Mouse (Mus musculus): ENCODE data around the gene Ext2.

Gene Ext2

DNA sequence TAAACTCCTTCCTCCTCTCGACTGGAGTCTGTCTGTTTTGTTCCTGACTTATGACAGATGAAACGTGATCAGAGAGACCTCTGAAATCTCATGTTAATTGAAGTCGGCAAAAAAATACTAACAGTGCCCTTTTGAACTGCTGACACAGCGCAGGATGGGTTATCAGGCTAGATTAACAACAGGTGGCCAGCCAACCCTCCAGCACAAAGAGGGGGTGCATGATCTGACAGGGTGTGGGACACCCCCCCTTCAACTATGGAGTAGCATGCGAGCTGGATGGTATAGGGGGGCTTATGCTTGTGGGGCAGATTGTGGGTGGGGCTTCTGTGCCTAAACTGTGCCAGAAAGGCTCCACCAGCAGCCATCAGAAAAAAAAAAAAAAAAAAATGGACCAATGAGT is 141.0 kb downstream of the Ext2 start:
- no peak for DNase-seq (ENCODE audit: extremely low spot score)

DNA sequence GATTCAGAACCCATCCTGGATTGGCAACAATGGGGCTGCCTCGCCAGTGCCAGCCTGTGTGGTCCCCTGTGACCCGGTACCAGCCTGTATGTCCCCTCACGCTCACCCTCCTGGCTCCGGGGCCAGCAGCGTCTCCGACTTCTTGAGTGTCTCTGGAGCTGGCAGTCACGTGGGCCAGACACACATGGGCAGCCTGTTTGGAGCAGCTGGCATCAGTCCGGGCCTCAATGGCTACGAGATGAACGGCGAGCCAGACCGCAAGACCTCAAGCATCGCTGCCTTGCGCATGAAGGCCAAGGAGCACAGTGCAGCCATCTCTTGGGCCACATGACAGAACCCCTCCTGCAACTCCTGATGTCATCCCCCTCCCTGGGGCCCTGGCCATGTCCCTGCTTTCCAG is 145.1 kb downstream of the Ext2 start:
- DNase-seq (ENCODE audit: extremely low spot score): no peak

DNA sequence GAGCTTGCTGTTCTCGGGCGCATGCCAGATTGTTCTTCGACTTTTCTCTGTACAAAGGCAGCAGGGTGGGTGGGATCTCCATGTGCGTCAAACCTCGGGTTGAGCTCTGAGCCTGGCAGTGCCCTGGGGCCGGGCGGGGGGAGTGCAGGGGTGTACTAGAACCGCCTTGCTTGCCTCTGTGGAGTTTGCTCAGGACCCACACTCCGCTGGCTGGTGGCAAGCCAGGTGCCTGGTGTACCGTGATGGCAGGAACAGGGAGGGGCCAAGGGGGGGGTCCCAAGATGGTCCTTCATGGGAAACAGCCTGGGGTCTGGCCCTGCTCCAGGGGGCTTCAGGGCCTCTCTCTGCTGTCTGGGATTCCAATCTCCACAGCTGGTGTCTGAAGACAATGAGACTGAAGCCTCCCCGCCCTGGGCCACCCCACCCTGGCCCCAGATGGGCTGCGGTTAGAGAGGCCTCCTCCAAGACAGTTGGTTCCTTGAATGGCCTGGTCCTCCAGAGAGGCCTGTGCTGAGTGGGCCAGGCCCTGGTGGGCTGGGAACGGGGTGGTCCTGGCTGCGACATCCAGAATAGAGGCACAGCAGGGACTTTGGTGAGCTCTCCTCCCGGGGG is 150.7 kb downstream of the Ext2 start:
- DNase-seq (ENCODE audit: extremely low spot score): no peak

DNA sequence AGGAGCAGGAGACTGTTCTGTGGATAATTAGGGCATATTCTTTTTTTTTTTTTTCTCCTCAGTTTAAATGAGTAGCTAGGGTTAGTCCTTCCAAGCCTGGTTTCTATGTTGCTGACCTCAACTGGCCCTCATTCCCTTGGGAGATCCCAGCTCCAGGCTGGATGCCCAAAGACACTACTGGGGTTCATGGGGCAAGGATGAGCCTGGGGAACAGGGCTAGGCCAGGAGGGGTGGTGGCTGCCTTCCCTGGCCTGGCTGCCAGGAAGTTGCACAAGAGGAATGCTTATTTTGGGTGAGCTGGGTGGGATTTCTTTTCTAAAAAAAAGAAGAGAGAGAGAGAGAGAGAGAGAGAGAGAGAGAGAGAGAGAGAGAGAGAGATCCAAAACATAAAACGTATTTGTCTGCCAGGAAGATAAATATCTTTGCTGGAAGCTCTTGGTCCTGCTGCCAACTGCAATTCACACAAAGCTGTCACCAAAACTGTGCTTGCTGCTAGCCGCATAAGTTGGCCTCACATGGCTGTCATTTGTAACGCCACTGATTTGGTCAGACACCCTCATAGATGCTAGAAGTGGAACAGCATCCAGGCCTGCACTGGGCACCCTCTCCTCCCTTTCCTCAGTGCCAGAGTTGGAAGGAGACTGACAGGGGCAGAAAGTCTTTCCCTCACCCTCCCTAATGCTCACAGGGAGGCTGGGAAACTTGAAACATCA is 156.1 kb downstream of the Ext2 start:
- no peak for DNase-seq (ENCODE audit: extremely low spot score)

DNA sequence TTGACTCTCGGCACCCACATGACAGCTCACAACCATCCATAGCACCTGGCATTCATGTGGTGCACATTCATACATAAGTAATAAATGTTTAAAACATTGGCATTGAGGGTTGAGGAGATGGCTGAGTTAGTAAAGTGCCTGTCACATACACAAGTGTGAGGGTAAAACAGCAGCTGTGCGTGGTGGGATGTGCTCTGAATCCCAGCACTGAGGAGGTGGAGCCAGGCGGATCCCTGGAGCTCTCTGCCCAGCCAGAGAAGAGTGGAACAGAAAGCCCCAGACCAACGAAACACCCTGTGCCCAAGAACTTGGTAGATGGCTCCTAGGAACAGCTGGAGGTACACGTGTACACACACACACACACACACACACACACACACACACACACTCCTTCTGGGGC is 156.9 kb downstream of the Ext2 start:
- DNase-seq (ENCODE audit: extremely low spot score): no peak

DNA sequence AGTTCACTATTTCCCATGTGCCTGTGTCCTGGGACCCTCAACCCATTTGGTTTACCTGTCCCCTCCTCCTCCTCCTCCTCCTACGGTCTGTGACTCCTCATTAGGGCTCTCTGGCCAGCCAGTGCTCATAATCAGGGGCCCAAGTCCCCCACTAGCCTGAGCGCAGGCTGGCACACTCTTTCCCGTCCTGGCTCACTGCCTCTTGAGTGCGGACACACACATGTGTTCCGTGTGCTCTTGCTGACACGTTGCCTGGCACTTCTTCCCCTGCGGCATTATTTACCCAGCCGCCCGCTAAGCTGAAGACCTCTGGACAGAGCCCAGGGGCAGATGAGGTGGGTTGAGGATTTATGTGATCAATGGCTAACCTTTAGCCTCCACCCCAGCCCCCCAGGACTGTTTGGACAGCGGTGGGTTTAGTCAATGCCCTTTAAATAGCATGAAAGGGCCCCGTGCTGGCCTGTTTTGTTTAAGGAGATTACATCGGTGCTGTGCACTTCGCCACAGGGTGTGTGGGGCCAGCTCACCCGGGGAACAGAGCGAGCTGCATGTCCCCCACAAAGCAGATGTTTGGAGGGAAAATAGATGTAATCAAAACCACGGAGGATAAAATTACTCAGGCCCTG is 160.0 kb downstream of the Ext2 start:
- peak; percentile 51 for DNase-seq (ENCODE audit: extremely low spot score)

DNA sequence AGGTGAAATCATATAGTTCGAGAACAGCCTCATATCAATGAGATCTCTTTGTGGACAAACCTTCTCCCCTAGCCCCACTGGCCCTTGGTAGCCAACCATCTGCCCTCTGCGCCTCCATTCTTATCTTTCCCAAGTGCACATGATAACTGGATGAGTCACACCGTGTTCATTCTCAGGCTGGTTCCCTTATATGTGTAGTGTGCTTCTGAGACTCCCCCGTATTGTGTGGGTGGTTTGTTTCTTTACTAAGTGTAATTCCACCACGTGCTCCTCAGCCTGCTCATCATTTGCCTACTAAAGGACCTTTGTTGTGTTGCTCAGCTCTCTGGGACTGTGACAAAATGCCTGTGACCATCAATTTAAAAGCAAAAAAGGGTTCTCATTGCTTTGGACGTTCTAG is 161.3 kb downstream of the Ext2 start:
- DNase-seq (ENCODE audit: extremely low spot score): no peak

DNA sequence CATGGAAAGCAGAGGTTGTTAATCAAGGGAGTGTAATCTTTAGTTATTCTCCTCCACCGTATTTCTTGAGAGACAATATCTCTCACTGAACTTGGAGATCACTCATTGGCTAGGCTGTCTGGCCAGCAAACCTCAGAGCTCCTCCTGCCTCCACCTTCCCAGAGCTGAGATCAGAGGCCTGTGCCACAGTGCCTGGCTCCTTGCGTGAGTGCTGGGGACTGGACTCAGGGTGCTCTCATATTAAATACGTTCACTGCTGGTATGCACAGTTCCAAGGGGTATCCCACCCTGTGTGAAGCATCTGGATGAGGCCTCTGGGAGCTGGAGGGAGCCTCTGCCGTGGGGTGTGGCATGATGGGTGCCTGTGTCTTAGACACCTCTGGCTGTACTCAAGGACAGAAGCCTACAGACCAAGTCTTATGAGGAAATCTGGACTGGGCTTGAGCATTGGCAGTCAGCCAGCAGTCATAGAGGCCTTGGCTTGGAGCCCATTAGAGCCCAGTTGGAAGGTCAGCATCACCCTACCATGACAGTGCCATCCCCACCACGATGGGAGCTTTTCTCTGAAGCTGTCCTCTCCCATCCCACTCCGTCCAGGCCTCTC is 162.6 kb downstream of the Ext2 start:
- DNase-seq (ENCODE audit: extremely low spot score): no peak

DNA sequence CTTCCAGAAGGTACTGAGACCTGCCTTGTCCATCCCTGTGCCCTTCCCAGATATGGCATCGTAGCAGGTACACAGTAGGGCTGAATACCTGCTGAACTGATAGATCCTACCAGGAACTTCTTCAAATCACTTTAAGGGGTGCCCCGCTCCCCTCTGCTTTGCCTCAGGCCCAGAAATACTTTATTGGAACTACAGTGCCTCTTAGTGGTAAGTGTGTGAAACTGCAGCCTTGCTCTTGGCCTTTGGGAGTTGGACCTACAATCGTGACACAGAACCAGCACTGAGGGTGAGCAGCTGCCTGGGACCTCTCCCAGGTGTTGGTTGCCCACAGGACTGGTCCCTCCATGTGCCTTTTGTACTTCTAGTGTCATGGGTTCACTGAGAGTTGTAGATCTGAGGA is 163.4 kb downstream of the Ext2 start:
- no peak for DNase-seq (ENCODE audit: extremely low spot score)

DNA sequence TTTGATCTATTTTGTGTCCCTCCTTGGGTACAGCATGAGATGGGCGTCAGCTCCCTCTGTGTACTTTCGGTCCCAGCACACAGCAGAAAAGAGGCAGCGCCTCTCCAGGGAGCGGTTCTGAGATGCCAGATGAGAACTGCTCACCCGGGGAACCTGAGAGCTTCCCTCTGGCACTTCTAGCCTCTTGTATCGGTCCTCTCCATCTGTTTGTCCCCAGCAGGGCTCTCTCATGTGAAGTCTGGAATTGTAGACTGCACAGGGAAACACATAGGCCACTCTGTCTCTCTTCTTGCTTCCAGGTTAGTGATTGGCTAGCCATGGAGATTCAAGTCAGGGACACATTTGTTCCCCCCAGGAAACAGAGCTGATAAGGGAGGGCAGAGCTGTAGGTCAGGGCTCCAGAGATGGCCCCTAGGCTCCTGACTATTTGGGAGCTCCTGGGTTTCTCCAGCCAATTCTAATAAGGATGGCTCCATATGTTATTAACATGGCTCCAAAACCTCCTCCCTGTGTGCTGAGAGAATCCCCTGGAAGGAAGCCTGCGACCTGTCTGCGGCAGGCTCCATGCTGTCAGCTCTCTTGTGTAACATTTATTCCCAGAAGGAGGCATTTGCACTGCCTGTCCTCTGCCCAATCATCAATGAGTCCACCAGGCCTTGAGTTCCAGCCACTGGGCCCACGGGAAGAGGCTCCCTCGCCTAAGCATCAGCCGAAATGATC is 167.9 kb downstream of the Ext2 start:
- DNase-seq (ENCODE audit: extremely low spot score): no peak

DNA sequence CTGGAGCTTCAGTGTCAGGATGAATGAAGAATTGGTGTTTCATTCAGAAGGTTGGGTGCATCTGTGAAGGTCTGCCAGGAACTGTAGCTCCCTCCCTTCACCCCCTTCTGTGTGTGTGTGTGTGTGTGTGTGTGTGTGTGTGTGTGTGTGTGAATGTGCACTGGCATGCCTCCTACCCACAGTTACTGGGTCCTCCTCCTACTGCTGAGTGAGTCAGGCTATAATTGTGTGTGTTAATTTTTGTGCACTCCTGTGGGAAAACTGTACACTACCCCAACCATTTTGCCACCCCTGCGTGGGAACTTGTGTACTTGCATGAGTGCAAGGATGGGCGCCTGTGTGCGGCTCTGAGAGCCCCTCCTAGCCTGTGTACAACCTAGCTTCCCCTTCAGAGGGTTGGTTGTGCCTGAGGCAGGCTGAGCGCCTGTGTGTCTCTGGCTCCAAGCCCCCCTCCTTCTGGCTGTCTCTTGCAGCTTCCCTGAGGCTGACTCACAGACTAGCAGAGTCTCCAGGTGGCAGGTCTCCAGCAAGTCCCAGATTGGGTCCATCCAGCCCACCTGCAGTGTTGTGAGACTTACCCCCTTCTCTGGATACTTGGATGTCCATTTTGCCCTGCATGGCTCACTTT is 173.0 kb downstream of the Ext2 start:
- DNase-seq (ENCODE audit: extremely low spot score): no peak

DNA sequence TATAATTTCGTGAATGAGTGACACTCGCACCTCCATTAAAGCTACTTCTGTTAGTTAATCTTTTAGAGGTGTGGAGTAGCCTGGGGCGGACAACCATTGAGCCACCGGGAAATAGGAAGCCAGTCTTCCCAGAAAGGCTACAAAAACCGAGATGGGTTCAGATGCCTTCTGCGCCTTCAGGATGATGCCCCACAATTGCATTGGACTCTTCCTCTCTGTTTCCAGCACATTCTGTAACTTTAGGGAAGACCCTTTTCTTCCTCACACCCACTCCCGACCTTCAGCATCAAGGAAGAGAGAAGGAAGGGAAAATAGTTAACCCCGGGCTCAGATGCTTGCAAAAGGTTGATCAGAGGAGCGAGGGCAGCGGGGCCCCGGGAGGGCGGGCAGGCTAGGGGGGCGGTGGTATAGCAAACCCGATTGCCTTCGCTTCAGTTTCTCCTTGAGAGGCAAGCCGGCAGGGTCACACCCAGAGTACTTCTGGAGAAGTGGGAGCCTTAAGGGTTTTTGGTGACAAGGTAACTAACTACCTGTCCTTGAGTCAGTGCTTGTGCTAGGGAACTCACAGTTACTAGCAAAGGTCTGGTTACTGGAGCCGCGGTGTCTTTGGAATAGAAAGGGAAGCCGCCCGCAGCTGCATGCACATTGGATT is 174.3 kb downstream of the Ext2 start:
- DNase-seq (ENCODE audit: extremely low spot score): no peak

DNA sequence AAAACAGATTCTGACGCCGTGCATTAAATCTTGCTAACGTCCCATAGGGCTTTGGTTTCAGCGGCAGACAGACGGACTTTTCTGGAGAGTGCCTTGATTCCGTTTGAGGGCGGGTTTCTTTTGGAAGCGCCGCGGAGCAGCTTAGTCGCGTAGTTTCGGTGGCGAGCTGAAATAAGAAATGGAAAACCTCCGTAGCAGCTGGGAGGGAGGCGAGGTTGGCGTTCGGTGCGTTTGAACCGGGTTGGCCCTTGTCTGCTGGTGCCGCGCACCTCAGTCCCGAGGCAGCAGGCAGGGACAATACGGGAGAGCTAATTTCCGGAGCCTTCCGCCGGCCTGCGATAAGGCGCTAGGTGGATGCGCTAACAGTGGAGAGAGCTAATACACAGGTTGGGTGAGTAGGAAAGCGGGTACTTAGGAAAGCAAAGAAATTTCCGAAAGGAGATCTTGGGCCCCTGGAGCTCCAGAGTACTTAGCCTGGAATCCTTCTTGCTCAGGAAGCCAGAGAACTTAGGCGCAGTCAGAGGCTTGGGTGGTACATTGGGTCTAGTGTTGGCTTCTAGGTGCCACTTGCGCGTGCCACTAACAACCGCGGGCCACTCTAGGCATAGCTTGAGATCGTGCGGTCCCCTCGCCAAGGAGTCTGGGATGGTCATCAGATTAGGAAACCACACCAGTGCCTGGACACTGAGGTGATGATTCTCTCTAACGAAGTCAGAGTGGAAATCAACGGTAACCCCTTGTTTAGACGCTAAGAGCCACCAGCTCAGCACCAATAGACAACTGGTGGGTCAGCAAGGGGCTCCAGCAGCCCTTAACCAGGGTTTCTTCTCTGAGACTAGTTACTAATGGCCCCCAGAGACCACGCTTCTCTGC is 175.1 kb downstream of the Ext2 start:
- DNase-seq (ENCODE audit: extremely low spot score): peak; percentile 70

DNA sequence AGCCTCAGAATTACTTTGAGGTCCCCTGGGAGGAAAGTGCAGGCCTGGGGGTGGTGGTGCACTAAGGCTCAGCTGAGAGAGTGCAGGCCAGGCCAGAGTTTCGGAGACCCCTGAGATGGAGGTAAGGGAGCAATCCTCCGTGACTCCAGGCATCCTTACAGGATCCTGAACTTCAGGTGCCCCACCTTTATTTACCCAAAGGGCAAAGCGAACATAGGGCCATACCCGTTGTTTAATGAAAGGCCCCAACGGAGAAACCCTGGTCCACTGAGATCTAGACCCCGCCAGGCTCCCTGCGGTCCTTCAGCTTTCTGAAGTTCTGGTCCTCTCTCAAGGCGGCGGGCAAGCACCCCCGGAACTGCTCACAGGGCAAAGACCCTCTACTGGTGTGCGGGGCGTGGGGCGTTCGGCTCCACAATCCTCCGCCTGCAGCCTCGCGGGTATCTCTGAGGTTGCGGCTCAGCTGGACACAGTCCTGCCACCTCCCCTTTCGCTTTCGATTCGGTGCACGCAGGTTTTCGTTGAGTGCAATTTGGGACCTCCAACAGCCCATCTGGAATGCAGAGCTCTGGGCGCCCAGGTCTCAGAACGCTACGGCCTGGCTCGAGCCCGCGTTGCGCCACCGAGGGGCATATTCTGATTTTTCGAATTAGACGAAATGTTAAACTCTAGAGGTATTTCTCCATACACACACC is 176.6 kb downstream of the Ext2 start:
- DNase-seq (ENCODE audit: extremely low spot score): peak; percentile 64

DNA sequence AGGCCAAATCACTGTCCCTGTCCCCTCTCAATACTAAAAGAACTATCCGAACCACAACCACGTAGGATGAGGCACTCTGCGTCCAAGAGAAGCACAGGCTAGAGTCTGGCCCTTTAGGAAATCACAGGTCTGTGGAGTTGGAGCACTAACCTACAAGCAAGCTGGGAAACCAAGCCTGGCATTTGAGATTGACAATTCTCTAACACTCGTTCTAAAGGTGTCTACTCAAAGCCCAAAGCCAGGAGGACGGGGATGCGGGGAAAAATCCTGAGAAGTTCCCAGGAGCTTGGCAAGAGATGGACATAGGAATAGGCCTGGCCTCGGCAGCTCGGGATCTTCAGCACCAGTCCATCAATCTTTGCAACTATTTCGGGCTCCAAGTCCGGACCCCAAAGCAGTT is 177.2 kb downstream of the Ext2 start:
- DNase-seq (ENCODE audit: extremely low spot score): peak; percentile 41

DNA sequence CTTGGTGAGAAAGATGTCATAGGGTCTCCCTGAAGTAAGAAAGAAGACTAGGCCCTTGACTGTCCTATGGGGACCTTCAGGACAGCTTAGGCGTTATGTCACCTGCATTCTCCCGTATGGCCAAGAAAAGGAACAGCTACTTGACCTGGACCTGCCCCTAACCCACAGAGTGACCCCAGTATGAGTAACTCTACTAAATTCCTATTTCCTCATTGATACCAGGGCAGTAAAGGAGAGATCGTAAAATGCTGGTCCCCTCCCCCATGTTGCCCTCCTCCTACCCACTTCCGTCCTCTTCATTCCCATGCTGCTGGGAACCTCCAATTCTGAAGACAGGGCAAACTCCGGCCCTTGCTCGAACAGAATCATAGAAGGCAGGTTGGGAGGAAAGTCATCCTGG is 177.6 kb downstream of the Ext2 start:
- DNase-seq (ENCODE audit: extremely low spot score): no peak

DNA sequence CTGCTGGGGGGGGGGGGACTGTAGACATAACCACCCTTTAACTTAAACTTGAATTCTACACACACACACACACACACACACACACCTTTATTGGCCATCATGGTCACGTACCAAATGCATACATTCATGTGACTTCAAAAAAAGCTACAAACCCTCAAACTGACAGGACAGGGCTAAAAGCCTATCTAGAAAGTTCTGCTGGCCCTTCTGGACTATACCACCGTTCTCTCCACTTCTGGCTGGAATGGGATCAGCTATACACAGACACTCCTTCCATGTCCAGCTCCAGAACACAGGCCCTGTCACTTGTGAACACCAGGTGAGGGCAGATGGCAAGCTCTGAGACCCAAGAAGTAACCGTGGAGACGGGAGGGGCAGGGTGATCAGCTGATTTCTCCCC is 178.1 kb downstream of the Ext2 start:
- no peak for DNase-seq (ENCODE audit: extremely low spot score)

DNA sequence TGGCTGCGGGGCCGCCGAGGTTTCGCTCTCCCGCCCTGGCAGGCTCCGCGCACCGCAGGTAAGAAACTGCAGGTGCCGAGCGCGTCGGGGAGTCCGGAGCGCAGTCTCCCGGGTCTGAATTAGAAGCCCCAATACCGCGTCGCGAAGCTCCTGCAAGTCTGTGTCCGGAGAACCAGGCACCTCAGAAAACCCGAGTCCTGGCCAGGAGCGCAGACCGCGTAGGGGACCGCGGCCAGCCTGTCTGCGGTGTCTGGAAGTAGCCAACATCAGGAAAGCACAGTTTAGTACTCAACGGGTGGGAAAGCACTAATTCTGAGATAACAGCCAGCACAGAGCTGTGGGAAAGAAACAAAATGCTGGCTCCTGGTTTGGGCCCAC is 179.0 kb downstream of the Ext2 start:
- peak; percentile 51 for DNase-seq (ENCODE audit: extremely low spot score)

DNA sequence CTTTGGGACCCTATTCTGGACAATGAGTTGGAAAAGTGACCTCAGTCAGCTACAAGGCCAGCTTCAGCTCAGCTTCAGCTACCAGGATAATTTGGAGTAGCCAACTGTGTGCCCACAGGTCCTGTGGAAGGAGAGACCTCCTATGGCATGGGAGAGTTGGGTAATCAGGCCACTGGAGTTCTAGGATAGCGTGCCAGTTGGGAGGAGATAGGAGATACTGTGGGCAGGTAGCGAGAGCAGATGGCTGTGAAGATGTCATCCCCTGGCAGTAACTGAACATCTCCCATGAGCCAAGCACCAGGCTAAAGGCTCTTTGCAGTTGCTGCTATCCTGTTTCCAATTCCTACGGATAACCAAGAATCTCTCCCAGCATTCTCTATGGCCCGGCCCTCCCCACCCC is 187.8 kb downstream of the Ext2 start:
- DNase-seq (ENCODE audit: extremely low spot score): no peak
